Mouse (Mus musculus): Measurements from ENCODE around the gene Svs5. TPM values are rescaled to one million over a fixed set of nuclear protein-coding genes. Genes with fewer than 3 reads are reported as not detected.
"Not testable (repeated sequence)": the region's sequence is repeated elsewhere in the genome, so short reads cannot be mapped to it uniquely, and the experiment has no call there.

Svs5 gene
- not detected in 2 replicates for polyA plus RNA-seq (2012)

- not testable (repeated sequence) for TF ChIP-seq GATA1 (IDR thresholded peaks at IDR 0.05; ENCODE audit: low read length)
Observed at GRCm38 (mm10) chr2:164332440-164332839, at the start of gene Svs5. TSS of gene Svs5 (plus strand) at chr2:164332740.

GRCm38 (mm10) chr2:164288968-164289367 lies 43.6 kb upstream of the Svs5 start, which contains the start of gene Svs3a:
TSS of gene Svs3a (plus strand) at chr2:164289268.
- TF ChIP-seq GATA1 (IDR thresholded peaks at IDR 0.05; ENCODE audit: low read length) = not testable (repeated sequence)

- no peak for TF ChIP-seq GATA1 (IDR thresholded peaks at IDR 0.05; ENCODE audit: low read length)
Observed at GRCm38 (mm10) chr2:164312599-164312998, 19.9 kb upstream of the Svs5 start.

- TF ChIP-seq GATA1 (IDR thresholded peaks at IDR 0.05; ENCODE audit: low read length) = not testable (repeated sequence)
Observed at GRCm38 (mm10) chr2:164316451-164316850, 16.1 kb upstream of the Svs5 start, which contains the start of gene Svs6. TSS of gene Svs6 (plus strand) at chr2:164316751.

- no peak for TF ChIP-seq GATA1 (IDR thresholded peaks at IDR 0.05; ENCODE audit: low read length)
Observed at GRCm38 (mm10) chr2:164320983-164321382, 11.6 kb upstream of the Svs5 start.

GRCm38 (mm10) chr2:164348980-164349379 lies 16.4 kb downstream of the Svs5 start:
- TF ChIP-seq GATA1 (IDR thresholded peaks at IDR 0.05; ENCODE audit: low read length) = no peak

GRCm38 (mm10) chr2:164352697-164353096 lies 20.2 kb downstream of the Svs5 start:
- no peak for TF ChIP-seq GATA1 (IDR thresholded peaks at IDR 0.05; ENCODE audit: low read length)

- no peak for TF ChIP-seq GATA1 (IDR thresholded peaks at IDR 0.05; ENCODE audit: low read length)
Observed at GRCm38 (mm10) chr2:164353356-164353755, 20.8 kb downstream of the Svs5 start.

GRCm38 (mm10) chr2:164356177-164356967 lies 23.8 kb downstream of the Svs5 start:
- no peak for TF ChIP-seq GATA1 (IDR thresholded peaks at IDR 0.05; ENCODE audit: low read length)

GRCm38 (mm10) chr2:164358373-164358772 lies 25.8 kb downstream of the Svs5 start:
- TF ChIP-seq GATA1 (IDR thresholded peaks at IDR 0.05; ENCODE audit: low read length) = no peak

- TF ChIP-seq GATA1 (IDR thresholded peaks at IDR 0.05; ENCODE audit: low read length) = no peak
Observed at GRCm38 (mm10) chr2:164359031-164359430, 26.5 kb downstream of the Svs5 start.

- no peak for TF ChIP-seq GATA1 (IDR thresholded peaks at IDR 0.05; ENCODE audit: low read length)
Observed at GRCm38 (mm10) chr2:164359668-164360067, 27.1 kb downstream of the Svs5 start.

- no peak for TF ChIP-seq GATA1 (IDR thresholded peaks at IDR 0.05; ENCODE audit: low read length)
Observed at GRCm38 (mm10) chr2:164360974-164361657, 28.6 kb downstream of the Svs5 start.

GRCm38 (mm10) chr2:164366947-164367346 lies 34.4 kb downstream of the Svs5 start:
- no peak for TF ChIP-seq GATA1 (IDR thresholded peaks at IDR 0.05; ENCODE audit: low read length)

GRCm38 (mm10) chr2:164368620-164369105 lies 36.1 kb downstream of the Svs5 start:
- TF ChIP-seq GATA1 (IDR thresholded peaks at IDR 0.05; ENCODE audit: low read length) = no peak

GRCm38 (mm10) chr2:164371371-164371770 lies 38.8 kb downstream of the Svs5 start:
- TF ChIP-seq GATA1 (IDR thresholded peaks at IDR 0.05; ENCODE audit: low read length) = no peak

Data from G1E-ER4 (cell line).